Mouse (Mus musculus) adipocyte (in vitro differentiated cells): ENCODE measurements around the gene Emx1.

ENCODE experiments used
- DNase-seq: peaks from one replicate; pipeline ENCODE4 v3.0.0-alpha.2; 2016; ENCODE audit warnings: low spot score

Emx1 gene

DNA sequence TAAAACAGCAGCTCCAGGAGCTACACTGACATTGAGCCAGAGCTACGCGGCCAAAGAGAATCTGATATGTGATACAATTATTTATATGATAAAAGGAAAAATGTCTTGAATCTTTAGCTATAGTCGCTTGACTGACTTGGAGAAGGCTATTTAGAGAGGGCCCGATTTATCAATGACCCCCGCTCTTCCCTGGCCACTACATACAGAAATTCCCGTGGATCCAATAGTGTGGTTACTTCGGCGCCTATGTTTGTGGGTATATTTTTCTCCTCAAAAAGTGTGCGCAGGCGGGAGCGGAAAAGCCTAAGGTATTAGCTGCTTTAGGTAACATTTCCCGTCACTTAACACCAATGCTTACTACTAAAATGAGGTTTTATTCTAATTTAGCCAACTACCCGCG lies 2.1 kb downstream of the Emx1 start:
- DNase-seq = no peak

DNA sequence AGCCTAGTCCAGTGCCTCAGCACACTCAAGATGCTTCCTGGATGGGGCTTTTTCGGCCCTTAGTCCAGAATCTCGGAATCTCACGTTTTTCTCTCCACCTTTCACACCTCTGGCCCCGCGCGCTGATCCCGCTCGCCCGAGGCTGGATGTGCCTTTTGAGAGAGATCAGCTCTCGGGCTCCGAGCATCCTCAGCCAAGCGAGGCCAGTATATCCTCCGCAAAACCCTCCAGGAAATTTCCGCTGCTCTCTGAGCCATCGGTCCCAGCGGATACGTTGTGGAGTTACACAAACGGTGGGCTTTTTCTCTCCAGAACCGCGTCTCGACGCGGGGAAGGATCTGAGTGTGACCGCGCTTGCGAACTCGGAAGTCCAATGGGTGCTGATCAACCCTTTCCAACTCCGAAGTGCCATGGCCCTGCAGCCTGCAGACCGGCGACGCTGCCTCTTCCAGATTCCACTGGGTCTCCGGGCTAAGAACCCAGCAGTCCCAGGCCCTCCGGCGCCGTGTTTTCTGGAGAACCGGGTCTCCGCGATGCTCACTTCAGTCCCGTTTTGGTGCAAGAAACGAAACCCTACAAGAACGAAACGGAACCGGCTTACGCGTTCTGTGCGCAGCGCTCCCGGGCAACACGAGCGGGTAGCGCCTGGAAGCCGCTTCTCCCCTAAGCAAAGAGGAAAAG lies 2.8 kb downstream of the Emx1 start:
- no peak for DNase-seq

DNA sequence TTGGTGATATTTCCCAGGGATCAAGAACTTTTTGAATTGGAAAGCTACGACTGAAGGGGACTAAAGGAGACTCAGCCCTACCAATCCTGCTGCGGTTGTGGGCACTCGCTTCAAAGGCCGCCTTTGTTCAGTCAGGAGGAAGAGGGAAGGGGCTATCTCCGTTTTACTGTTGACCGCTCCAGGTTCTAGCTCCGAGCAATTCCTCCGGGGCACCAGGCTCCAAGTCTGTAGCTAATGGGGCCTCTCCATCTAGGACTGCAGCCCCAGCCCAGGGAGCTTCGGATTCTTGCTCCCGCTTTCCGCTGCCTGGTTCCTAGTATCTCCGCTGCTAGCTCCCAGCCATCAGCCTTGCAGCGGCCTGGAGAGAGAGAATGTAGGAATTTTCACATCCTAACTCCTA lies 3.4 kb downstream of the Emx1 start:
- DNase-seq = no peak

DNA sequence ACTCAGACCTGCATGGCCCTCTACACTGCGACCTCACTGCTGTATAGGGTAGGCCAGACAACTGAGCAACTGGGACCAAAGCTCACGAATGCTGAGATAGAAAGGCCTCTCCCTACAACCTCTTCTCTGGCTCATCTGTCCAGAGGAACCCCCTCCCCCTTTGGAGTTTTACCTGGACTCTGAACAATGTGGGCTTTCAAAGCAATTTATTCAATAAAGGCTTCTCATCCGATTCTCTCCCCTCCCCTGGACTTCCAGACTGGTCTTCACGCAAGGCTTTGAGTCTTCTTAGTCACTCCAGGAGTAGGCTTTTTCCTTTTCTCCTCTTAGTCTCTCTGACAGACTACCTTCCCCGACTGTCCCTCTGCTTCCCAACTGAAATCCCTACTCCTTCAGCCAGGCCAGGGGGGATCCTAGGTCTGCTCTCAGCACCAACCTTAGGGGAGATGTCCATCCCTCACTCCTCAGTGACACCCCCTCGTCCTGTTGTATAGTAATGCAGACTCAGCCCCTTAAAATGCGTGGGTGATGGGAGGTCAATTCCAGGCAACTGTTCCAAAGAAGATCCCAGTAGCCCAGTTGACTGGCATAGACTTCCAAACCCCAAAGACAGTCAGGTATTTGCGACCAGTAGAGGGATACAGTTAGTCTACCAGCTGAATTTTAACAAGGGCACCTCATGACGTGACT lies 4.7 kb downstream of the Emx1 start:
- no peak for DNase-seq

DNA sequence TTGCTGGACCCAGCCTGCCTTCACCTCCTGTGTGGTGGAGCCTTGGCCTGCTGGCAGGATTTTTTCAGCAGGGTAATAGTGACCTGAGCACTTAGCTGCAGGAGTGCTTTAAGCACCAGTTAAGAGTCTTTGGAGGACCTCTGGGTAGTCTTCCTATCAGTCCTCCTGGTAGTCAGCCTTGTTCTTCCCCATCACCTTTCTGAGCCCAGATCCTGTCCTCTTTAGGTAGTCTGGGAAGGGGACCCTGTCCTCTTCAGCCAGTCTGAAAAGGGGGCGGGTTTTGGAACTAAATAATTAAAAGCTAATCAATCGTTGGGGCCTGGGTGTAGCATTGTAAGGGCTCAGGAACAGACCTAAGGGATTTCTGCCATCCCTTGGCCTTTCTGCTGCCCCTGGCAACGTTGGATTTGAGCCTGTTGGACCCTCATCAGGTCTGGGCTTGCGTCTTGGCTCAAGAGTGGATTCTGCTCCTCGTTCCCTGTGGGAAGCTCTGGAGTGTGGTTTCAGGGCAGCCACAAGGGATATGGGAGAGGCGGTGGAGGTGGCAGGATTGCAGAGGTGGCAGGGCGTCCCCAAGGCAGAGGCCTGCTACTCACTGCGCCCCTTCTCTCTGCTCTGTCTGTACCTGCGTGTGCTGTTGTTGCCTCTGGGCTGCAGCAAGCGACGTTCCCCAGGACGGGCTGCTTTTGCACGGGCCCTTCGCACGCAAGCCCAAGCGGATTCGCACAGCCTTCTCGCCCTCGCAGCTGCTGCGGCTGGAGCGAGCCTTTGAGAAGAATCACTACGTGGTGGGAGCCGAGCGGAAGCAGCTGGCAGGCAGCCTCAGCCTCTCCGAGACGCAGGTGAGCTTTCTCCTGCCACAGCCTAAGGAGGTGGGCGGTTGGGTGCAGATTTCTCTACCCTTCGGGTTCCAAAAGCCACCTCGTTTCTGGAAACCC lies 6.4 kb downstream of the Emx1 start:
- DNase-seq = no peak

DNA sequence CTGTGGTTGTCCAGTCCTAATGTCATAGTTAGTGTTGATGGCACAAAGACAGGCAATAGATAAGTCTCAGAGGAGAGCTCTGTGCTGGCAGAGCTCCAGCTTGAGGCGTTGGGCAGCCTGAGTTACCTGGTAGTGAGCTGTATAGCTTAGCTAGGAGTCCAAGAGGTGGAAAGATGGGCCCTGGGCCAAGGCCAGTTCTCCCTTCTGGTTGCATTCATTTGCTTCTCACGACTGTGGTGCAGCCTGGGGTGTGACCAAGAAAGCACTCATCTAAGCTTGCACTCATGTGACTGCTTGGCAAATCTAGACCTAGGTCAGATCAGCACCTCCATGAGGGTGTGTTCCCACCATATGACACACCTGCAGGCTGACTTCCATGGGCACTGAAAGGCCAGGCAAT lies 10.7 kb downstream of the Emx1 start:
- DNase-seq = no peak

DNA sequence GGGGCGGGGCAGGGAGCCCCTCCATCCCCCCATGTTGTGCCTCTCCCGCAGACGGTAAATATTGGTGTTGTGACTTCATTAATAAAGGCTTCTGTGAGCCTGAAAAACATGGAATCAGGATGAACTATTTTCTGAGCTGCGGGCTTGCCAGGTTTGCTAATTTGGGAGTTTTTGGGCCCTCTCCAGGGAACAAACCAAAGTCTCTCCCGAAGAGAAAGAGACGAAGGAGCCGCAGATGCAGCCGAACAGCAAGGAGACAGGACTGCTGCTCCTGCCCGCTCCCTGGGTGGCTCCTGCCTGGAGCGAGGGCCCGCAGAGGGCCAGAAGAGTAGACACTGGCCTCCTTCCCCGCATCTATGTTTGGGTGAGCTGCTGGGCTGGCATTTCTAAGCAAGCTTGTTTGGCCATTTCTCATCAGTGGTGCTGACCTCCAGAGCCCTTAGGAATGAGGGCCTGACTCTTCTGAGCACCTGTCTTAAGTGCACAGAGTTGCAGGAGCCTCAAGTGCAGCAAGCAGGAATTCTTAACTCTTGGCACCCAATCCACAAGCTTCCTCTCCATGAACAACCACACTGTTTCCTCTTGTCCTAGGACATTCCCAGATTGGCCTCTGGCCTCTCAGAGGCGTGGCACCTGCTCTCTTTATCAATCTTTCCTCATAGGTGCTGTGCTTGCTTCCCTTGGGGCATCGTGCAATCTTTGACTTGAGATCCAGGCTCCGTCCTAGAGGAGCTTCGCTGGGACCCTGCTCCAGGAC lies 19.1 kb downstream of the Emx1 start:
- no peak for DNase-seq

DNA sequence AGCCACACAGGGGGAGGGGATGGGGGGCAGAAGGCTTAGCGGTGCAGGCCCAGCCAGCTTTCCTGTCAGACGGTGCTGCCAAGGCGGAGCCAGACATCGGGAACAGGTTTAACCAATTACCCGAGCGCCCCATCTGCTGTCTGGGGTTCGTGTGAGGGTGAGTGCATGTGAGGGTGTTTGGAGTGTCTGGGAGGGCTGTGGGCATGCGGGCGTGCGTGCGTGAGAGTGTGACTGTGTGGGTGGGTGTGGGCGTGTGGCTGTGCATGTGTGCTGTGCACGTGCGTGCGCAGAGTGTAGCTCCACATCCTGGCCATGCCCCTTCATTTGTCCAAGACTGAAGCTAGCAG lies 19.7 kb downstream of the Emx1 start:
- no peak for DNase-seq

DNA sequence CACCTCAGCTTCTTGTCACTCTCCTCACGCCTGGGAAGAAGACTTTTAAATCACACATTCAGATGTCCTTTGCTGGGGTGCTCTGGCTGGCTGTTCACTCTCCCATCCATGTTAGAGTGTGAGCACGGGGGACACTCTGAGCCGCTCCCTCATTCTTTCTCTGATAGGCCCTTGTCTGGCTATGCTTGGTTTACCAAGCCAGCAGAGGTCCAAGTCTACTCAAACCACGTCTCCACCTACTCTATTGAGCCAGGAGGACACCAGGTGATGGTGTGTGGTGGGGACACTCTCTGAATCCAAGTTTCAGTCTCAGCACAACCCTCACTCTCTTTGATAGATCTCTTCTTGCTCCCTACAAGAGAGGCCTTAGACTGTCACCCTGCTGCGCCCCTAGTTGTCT lies 20.1 kb downstream of the Emx1 start:
- no peak for DNase-seq

DNA sequence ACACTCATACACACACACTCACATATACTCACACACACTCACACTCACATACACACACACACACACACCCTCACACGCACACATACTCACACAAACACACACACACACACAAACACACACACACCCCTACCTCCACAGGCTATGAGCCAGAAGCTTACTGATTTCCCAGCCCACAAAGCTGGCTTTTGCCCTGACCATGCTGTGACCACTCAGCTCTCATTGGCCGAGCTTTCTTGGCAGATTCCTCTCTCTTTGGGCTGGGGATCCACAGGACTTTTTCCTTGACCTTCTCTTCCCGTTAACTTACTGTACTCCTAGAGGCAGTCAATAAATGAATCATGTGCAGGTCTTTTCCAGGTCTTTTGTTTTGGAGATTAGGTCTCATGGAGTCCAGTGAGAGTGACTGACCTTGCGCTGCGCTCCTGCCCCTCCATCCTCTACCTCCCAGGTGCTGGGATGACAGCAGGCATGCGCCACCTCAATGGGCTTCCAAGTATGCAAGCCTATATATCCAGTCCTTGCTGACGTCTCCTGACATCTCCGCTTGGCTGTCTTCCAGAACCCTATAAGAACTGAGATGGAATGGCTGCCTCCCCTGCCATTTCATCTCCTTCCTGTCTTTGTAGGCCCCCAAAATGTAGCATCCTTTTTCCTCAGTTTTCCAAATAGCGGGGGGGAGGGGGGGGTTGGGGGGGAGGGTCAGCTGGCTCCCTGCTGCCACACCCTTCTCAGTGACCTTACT lies 22.2 kb downstream of the Emx1 start:
- peak; percentile 7 for DNase-seq

DNA sequence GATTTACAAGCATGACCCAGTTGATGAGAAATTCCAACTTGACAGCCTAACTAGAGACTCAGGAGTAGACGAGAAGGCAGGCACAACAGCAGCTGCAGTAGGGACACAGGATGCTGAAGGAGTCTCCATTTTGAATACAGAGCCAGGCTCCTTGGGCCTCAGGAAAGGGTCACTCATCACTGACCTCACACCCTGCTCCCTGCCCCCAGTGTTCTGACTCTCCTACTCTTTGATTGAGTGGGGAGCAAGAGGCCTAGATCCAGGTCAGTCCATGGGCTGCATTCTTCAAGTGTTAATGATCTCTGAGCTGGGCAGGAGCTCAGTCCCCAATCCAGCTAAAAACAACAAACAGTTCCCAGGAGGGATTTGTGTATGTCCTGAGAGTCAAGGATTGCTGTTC lies 23.4 kb downstream of the Emx1 start:
- DNase-seq = no peak

DNA sequence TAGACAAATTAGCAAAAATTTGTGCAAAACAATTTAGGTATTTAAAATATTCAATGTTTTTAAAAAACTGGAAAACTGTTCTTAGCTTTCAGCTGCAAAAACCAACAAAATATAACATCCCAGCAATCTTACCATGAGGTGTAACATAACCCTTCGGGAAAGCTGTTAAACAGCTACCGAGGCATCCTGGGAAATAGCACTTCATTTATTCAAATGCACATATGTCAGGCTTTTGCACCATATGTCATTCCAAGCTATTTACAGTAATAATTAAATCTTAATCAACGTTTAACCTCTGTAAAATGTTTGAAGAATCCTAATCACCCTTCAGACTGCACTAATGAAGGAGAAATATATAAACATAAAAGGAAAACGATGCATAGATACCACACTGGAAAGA lies 31.0 kb downstream of the Emx1 start:
- no peak for DNase-seq

DNA sequence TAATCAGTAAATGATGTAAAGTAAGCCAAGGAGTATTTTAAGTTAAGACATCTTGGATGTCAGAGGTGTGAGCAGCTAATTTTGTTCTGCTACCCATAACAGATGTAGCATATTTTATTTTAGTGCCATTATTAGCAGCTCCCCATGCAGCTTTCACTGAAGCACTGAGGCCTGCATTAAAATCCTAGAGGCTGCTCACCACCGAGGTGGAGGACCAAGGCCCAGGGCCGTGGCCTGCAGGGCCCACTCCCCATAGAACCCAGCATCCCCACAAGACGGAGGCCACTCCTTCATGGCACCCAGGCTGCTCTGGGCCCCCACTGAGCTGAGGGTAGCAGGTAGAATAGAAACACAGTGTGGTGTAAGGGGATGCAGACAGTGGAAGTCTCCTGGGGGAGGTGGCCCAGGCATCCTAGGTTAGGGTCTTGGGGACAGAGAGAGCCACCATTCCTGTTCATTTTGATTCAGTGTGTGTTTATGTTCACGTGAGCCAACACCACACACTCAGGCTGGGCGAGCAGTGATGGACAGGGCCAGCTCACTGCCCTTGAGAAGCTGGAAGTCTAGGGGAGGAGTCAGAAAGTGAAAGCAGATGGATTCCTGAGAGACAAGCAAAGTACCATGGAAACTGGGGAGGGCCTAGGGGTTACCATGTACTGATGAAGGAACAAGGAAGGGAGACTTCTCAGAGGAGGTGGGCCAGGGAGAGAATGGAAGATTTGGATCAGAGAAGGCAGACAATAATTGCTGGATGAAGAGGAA lies 31.6 kb downstream of the Emx1 start:
- DNase-seq = no peak

DNA sequence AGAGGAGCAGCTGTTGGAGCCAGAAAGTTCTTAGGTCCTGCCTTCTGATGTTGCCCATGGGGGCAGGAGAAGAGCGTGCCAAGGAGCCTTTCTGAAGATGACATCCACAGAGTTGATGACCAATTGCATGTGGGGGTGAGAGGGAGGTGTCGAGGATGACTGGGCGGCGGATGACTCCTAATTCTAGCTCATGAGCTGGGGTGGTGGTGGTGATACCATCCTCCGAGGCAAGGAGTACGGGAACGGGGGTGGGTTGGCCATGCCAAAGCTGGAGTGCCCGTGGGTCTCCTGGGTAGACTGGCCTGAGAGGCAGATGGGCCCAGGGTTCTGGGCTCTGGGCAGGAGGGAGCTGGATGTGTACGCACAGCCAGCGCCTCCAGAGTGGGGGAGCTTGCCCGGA lies 32.5 kb downstream of the Emx1 start:
- no peak for DNase-seq

DNA sequence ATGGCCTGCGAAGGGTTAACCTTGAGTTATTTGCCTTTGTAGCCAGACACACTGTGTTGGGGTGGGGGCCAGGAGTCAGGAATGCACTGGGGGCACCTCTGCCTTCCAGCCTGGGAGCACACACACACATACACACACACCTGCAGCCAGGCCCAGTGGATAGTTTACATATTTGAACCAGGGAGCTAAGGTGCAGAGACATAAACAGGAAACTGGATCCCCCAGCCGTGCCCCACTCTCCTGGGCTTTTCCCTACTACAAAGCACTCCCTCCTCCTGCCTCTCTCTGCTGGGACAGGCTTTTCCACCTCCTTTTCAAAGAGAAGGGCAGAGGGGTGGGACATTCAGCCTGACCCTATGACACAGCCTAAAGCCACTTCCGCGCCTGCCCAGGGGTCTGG lies 33.7 kb downstream of the Emx1 start:
- DNase-seq = no peak

DNA sequence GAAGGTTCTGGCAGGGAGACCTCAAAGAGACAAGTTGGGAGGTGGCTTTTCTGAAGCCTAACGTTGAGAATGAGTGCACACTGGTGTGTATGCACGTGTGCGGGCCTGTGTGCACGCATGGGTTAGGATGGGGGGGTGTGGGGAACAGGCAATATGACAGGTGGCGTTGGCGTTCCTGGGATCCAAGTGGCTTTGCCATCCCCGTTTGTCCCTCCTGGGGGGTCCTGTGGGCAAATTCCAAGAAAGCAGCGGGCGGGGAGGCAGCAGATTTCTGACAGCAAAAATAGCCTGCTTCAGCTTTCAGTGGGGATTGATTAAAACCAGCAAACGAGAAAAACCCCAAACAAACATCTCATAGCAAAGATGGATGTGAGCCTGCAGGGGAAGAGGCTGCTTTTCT lies 35.3 kb downstream of the Emx1 start:
- no peak for DNase-seq

DNA sequence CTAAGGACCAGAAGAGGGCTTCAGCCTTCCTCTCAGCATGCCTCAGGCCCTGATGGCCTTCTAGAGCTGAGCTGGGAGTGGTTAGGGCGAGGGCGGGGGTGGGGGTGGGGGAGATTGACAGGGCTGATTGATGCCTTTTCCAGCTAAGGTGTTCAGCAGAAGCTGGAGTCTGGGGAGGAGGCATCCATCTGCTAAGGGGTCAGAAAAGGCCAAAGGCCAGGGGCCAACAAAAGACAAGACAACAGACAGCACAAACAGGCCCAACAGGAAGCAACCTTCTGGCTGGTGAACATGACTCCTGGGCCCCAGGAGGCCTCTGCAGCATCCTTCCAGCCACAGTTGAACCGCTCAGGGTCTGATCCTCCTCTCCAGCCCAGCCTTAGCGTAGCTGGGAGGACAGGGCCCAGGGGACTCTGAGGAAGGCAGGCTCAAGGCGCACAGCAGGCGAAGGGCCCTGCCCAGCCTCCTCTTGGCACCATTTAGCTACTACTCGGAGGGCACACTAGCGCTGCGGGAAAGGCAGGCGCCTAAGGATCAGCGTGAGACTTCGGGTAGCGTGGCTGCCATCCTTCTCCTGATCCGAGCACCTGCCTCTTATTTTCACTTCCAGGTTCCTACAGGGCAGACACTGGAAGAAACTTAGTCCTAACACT lies 36.4 kb downstream of the Emx1 start:
- DNase-seq = no peak

DNA sequence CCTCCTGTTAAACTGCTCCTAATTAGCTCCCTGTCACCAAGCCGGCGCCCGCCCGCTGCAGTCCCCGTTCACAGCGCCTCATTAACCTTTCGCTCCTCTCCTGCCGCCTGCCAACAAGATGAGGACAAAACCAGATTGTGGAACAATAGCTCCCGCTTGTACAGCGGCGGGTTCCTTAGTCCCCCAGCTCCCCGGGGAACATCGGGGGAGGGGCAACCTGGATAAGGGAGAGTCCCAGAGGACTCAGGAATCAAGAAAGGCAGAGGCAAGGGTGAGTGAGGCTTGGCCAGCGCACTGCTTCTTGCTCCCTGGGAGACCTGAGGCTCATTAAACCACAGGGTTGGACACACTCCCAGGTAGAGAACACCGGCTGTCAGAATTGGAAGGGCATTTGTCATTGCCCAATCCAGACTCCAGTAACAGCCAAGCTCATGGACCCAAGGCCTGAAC lies 37.2 kb downstream of the Emx1 start:
- peak; percentile 24 for DNase-seq

DNA sequence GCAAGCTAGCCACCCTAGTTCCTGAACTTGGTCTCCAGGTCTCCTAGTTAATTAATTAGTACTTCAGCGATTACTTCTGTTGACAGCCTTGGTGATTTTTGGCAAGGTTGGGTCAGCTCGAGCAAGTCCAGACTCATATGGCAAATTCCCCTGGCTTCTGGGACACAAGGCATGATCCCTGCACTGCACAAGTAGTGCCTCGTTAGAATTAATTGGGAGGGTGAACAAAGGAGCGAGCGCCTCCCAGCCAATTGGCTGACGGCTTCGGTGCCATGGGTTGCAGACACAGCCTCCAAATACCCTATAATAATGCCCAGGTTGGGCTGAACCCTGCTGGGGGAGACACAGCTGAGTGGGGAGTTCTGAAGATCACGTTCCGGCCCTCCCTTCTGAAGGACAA lies 39.3 kb downstream of the Emx1 start:
- no peak for DNase-seq

DNA sequence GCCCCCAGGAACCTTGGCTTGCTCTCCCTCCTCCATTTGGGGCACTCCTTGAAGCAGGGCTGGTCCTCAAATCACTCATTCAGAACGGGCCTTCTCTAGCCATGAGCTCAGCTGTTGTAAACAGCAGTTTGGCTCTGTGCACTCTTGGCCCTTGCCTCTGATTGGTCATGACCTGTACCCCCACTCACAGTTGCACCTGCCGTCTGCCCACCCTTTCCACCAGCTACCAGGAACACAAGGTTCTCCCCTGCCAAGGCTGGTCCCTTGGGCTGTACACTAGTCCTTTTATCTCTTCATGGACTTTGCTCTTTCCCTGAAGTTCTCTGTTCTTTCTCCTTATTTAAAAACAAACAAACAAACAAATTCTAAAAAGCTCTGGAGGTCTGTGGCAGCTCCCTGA lies 40.3 kb downstream of the Emx1 start:
- no peak for DNase-seq
